Mouse (Mus musculus): ENCODE data around the gene Csf3. TPM values are rescaled to one million over a fixed set of nuclear protein-coding genes. Genes with fewer than 3 reads are reported as not detected.
A peak's percentile ranks its signal among the peaks of the same experiment; 100 is the strongest.
"Not testable (repeated sequence)": the region's sequence is repeated elsewhere in the genome, so short reads cannot be mapped to it uniquely, and the experiment has no call there.

Csf3 gene
- not detected for total RNA-seq (2021)
- long read RNA-seq, experiment 1, result 0 reads
- long read RNA-seq, experiment 2, result 0 reads

DNA sequence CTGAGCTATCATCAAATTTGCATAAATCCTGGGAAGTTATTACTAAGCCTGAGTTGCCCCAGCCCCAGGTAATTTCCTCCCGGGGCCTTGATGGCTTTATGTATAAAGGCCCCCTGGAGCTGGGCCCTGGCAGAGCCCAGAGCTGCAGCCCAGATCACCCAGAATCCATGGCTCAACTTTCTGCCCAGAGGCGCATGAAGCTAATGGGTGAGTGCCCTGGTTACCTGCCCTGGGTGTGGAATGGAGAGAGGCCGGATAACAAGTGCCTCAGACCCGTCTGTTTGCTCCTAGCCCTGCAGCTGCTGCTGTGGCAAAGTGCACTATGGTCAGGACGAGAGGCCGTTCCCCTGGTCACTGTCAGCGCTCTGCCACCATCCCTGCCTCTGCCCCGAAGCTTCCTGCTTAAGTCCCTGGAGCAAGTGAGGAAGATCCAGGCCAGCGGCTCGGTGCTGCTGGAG lies at the start of gene Csf3:
Gene Csf3, plus strand, starts transcription at position 51 of the 458 bp plus-strand sequence.
- DNase-seq, result no peak

- peak; percentile 62 to 64 for DNase-seq
Measured at GRCm38 (mm10) chr11:98655076-98655475, 46.0 kb upstream of the Csf3 start.

- peak in 1 of 2 experiments; percentile 32 for DNase-seq
Measured at GRCm38 (mm10) chr11:98660517-98660916, 40.5 kb upstream of the Csf3 start.

DNA sequence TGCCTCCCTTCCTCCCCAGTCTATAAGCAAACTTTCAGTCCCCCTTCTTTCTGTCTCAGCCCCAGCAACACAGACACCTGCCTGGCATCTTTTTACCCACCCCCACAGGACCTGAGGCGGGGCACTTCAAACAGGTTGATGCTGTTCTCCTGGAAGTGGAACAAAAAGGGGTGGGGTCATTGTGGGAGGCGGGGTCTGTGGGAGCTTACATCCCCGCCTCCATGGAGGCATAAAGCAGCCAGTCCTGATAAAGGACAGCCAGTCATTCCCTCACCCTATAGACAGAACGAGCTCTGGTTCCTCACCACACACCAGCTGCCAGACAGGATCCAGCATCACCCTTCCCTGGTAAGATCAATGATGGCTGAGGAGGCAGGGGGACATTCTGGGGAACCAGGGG lies 37.0 kb upstream of the Csf3 start, which contains the start of gene Gsdma:
Gene Gsdma, plus strand, starts transcription at position 261 of the 400 bp plus-strand sequence.
- DNase-seq, result no peak

- DNase-seq, result no peak
Measured at GRCm38 (mm10) chr11:98668984-98669383, 32.1 kb upstream of the Csf3 start.

GRCm38 (mm10) chr11:98671284-98671815 lies 29.7 kb upstream of the Csf3 start:
- no peak for DNase-seq

DNA sequence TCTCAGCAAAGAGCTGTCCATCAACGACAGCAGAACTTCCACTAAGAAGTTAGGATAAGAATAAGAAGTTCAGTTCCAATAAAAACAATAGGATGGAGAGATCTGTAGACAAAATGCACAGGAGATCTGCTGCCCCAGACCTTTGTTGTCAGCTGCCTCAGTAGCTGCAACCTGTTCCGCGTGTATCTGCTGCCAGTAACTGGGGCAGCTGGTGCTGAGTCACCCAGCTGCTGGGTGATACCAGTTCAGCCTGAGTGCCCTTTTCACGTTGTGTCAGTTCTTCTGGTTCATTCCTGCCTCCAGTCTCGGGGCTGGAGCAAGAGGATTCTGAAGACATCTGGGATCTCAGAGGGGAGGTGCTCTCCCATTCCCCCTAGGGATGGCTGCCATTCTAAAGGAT lies 29.2 kb upstream of the Csf3 start:
- peak; percentile 52 to 53 for DNase-seq

GRCm38 (mm10) chr11:98672482-98672881 lies 28.6 kb upstream of the Csf3 start:
- no peak for DNase-seq

- peak; percentile 60 to 66 for DNase-seq
Measured at GRCm38 (mm10) chr11:98673136-98673535, 27.9 kb upstream of the Csf3 start.

GRCm38 (mm10) chr11:98675829-98676363 lies 25.2 kb upstream of the Csf3 start:
- DNase-seq, result no peak

DNA sequence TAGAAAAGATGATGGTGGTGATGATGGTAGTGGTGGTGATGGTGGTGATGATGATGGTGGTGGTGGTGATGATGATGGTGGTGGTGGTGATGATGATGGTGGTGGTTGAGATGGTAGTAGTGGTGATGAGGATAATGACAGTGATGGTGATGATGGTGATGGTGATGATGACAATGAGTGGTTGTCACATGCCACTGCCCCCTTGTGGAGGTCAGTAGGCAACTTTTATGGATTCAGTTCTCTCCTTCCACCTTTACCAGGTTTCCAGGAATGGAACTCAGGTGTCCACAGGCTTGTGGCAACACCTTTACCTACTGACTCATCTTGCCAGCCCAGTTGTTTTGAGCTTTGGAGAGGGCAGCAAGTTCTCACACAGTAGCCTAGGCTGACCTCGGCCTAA lies 21.0 kb upstream of the Csf3 start:
- no peak for DNase-seq

DNA sequence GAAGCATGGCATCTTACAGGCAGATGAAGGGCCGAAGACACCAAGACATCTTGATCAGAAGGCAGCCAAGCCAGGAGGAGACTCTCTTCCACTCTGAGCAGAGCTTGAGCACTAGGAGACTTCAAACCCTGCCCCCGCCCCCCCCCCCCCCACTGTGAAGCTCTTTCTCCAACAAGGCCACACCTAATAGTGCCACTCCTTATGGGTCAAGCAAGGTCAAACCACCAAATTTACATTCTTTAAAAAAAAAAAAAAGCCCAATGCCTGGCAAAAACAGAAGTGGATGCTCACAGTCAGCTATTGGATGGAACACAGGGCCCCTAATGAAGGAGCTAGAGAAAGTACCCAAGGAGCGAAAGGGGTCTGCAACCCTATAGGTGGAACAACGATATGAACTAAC lies 20.5 kb upstream of the Csf3 start:
- DNase-seq, result not testable (repeated sequence)

- no peak for DNase-seq
Measured at GRCm38 (mm10) chr11:98681186-98681585, 19.9 kb upstream of the Csf3 start.

GRCm38 (mm10) chr11:98681786-98682745 lies 19.0 kb upstream of the Csf3 start, which contains the start of gene Psmd3:
Psmd3 (plus strand) TSS chr11:98682554.
- DNase-seq, result peak; percentile 94 to 97

GRCm38 (mm10) chr11:98682811-98683210 lies 18.3 kb upstream of the Csf3 start:
- no peak for DNase-seq

DNA sequence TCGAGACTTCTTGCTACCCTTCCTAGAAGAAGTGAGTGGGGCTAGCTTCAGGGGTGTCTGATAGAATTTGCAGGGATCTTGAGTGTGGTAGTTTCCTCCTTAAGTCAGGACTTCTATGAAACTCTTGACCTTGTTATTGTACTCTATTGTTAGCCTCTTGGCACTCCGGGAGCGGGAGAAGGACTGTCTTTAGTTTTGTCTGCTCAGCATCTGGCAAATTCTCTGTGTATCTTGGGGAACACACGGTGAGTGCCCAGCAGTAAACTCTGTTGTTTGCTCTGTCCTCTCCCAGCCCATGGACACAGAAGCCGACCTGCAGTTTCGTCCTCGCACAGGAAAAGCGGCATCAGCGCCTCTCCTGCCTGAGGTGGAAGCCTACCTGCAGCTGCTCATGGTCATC lies 15.4 kb upstream of the Csf3 start:
- no peak for DNase-seq

- DNase-seq, result no peak
Measured at GRCm38 (mm10) chr11:98686976-98687375, 14.1 kb upstream of the Csf3 start.

DNA sequence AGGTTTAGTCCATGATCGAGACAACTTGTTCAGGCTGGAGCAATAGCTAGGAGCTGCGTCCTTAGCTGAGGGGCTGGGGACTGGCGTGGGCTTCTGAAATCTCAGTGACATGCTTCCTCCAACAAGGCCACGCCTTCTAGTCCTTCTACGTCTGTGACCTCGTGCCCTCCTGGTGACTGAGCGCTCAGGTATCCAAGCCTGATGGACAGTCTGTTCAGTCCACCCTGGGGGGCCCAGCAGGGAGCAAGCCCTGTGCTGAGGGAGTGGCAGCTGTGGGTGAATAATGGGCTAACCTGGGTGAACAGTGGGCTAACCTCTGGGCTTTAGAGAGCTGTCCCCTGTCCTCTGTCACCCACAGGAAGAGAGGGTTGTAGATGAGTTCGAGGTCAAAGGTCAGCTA lies 13.1 kb upstream of the Csf3 start:
- no peak for DNase-seq

DNA sequence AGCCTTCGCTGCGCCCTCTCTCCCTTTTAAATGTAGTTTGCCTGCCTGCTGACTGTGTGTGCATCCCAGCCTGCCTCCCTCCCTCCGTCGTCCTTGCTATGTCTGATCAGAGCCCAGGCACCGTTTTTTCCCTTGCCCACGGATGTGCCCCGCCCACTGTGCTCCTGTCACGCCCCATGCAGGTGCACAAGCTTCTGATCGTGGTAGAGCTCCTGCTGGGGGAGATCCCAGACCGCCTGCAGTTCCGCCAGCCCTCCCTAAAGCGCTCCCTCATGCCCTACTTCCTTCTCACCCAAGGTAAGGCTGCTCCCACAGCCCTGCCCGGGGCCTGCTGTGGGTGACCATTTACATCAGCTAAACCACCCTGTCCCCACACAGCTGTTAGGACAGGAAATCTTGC lies 7.9 kb upstream of the Csf3 start:
- no peak for DNase-seq

DNA sequence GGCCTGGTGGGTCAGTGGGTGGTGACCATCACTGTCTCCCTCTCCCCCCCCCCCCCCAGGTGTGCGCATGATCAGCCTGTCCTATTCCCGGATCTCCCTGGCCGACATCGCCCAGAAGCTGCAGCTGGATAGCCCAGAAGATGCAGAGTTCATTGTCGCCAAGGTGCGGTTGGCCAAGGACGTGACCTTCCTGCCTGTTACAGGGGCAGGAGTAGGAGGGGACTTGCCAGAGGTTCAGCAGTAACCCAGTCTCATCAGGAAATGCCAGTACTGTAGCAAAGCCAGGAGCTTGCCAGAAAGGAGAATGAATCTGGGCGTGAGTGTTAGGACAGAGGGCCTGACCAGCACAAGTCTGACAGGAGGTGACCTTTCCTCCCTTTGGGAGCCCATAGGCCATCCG lies 7.3 kb upstream of the Csf3 start:
- no peak for DNase-seq

- DNase-seq, result no peak
Measured at GRCm38 (mm10) chr11:98694301-98694700, 6.8 kb upstream of the Csf3 start.

DNA sequence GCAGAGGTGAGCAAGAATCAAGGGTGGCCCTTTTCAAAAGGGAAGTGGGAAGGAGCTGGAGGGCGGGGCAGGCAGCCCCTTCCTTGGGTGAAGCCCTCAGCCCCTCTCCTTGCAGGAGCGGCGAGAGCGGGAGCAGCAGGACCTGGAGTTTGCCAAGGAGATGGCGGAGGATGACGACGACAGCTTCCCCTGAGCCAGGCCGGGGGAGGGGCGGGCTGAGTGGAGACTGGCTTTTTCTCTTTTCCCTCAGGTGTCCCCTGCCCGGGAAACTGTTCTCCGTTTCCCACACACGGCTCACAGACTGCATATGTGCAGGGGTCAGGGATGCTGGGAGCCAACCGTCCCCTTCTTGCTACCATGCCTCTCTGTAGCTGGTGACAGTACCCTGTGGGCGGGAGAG lies 5.7 kb upstream of the Csf3 start:
- DNase-seq, result no peak
